Mouse (Mus musculus) right cerebral cortex, postnatal 36 days (tissue): Measurements from ENCODE around the gene Elmsan1.
"Not testable (repeated sequence)": the region's sequence is repeated elsewhere in the genome, so short reads cannot be mapped to it uniquely, and the experiment has no call there.

Experiments used
- DNase-seq, 2 experiments: peaks; one replicate each; pipeline ENCODE4 v3.0.0; 2022; ENCODE audit warnings: low spot score in 2 of 2, mixed read lengths in 1 of 2

The Elmsan1 gene

DNA sequence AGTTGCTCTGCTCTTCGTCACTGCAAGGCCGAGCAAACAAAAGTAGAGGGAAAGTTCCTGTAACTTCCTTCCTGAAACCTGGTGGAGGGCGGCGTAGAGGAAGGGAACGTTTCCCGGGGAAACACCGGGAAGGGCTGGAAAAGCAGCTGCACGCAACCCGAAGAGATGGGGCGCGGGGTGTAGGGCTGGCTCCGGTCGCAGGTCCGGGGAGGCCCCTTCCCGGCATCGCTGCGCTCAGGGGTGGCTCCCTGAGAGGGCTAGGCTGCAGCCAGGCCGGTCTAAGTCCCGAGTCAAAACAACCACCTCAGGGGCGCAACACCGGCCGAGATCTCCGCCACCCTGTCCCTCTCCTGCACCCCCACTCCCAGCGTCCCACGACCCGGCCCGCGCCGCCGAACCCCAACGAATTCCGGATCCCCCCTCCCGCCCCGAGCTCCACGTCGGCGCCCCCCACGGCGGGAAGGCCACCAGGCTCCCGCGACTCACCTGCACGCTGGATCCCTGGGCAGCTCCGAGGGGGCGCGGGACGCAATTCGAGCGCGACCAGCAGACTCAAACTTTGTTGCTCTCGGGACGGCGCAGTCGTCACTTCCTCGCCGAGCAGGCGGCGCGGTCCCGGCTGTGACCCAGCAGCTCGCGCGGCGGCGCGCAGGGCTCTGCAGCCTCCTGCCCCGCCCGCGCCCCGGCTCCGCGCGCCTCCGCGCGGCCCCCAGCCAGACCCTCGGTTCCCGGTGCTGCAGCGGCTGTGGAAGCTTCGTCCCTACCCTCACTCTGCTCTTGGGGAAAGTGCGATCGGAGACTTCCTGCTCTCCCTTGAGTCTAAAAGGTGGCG is at the start of gene Elmsan1:
TSS of gene Elmsan1 (minus strand) at position 593 of the 832 bp plus-strand sequence.
- peak; percentile 38 to 41 for DNase-seq

GRCm38 (mm10) chr12:84267264-84267663 is 48.6 kb upstream of the Elmsan1 start:
- DNase-seq = no peak

DNA sequence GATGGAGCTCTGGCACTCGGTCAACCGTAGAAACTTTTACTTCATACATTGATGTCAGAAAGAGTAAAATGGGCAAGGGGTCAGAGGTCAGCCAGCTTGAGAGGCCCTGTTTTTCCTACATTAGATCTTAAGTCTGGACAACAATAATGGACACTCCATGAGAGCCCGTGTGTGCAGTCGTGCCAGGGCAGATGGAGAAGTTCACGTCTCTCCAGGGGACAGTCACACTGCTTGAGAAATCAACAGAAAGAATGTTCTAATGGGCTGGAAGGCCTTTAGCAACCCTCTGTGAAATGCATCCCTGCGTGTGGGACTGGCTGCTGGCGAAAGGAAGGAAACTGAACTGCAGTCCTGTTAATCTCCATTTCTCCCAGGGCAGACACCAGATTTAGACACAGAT is 41.7 kb upstream of the Elmsan1 start:
- no peak for DNase-seq

- no peak for DNase-seq
These were observed 36.2 kb upstream of the Elmsan1 start for GRCm38 (mm10) chr12:84254886-84255285.

- DNase-seq = no peak
These were observed 34.1 kb upstream of the Elmsan1 start for GRCm38 (mm10) chr12:84252811-84253210.

DNA sequence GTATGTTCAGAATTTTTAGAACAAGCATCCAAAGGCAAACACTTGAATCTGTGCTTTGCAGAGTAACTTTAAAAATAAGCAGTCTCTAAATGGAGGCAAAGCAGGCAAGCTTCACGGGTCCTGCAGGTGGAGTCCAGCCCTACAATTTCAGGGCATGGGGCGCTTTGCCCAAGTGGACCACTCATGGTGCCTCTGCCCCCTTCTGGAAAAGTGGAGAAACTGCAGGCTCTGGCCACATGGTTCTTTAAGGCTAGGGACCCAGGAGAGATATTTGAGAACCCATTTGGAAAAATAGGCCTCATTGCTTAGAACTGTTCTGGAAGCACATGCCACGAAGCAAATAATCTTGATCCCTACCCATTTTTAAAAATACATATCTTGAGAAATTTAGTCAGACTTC is 30.5 kb upstream of the Elmsan1 start:
- DNase-seq = peak; percentile 6 to 11

DNA sequence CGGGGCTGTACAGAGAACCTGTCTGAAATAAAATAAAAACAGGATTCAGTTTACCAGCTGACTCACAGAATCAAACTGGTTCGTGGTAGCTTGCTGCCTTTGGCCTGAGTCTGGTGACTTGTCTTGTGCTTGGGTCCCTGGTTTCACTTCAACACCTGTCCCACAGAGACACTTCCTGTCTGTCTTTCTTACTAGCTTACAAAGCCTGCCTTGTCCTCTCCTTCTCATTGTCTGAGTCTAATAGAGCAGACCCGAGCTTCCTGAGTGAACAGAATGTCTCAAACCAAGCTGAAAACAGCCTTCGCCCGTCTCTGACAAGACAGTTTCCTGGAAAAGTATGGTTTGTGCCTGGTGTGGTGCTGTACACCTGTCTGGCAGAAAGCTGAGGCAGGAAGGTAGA is 27.0 kb upstream of the Elmsan1 start:
- no peak for DNase-seq

DNA sequence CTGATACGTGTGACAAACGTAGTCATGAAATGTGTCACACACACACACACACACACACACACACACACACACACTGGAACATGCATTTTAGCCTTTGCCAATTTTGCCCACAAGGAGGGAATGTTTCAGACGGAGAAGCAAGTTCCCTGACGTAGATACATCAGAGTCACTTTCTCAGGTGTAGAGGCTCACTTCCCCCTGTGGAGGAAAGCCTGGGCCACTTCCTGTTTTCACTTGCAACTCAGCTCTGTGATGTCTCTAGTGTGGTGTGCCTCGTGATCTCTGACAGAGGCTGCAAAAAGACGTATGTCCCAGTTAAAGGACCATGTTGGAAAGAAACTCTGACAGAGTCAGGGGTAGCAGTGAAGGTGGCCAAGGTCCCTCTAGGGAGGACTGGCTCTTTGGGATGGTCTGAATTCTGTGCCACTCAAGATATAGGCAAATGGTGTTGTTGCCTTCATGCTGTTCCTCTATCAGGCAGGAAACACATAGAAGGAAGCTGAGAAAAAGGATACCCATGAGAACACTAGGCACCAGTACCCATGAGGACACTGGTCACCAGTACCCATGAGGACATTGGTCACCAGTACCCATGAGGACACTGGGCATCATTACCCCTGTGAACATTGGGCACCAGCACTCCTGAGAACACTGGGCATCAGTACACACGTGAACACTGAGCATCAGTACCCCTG is 24.5 kb upstream of the Elmsan1 start:
- no peak for DNase-seq

DNA sequence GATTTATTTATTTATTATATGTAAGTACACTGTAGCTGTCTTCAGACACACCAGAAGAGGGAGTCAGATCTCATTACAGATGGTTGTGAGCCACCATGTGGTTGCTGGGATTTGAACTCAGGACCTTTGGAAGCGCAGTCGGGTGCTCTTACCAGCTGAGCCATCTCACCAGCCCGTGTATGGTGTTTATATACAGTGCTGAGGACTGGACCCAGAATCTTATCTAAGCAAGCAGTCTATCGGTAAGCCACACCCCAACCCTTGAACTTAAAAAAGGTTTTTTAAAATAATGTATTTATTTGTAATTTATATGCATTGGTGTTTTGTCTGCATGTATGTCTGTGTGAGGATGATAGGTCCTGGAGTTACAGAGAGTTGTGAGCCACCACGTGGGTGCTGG is 18.4 kb upstream of the Elmsan1 start:
- DNase-seq = not testable (repeated sequence)

DNA sequence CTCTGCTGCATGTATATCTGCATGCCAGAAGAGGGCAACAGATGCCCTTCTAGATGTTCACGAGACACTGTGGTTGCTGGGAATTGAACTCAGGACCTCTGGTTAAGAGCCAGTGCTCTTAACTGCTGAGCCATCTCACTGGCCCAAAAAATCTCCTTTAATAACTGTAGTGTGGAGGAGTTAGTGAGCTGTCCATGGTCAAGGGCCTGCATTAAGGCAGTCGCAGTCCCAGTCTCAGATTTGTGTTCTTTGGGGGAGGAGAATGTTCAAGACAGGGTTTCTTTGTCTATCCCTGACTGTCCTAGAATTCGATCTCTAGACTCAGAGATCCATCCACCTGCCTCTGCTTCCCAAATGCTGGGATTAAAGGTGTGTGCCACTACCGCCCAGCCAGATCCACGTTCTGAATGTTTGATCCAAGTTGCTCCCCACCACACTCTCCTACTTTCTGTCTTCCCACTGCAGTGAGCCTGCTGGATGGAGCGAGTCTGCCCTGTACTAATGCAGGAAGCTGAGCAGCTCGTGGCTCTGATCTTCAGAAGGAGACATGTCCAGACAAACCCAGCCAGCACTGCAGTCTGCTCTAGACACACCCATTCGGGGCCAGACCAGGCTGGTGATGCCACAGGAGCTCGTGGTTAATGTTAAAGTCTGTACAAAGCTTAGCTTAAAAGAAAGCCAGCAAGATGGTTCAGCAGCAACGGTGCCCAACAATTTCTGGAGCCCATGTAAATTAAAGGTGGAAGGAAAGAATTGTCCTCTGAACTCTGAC is 17.5 kb upstream of the Elmsan1 start:
- DNase-seq = no peak

DNA sequence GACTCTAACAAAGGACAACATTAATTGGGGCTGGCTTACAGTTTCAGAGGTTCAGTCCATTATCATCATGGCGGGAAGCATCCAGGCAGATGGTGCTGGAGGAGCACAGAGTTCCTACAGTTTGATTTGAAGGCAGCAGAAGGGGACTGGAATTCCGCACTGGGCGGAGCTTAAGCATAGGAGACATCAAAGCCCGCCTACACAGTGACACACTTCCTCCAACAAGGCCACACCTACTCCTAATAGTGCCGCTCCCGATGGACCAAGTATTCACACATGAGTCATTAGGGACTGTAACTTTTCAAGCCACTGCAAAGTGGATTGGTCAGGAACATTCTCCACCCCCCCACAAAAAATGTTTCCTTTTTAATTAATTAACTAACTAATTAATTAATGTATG is 16.9 kb upstream of the Elmsan1 start:
- DNase-seq = no peak

DNA sequence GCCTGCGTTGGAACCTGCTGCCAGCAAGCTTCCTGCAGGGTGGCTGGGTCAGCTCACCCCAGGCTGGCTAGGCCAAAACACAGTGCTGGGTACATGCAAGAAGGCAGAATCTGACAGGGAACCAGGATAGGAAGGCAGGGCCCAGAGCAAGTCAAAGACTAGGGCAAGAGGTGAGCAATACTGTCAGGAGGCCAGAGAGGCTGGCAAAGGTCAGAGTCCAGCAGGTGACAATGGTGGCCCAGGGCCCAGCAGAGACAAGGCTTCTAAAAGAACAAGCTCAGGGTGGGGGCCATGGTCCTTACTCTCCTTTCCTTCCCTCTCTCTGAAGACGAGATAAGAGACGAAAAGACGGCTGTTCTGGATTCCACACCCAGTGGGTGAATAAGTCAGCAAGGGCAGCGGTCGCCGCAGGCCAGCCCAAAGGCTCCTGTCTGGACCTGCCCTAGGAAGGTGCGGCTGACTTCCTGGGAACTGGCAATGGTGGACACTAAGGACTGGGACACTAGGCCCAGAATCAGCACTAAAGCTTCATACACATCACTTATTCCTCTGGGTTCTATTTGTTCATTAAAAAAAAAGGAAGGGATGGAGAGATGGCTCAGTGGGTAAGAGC is 14.9 kb upstream of the Elmsan1 start:
- no peak for DNase-seq

- DNase-seq = no peak
These were observed 7.6 kb upstream of the Elmsan1 start for GRCm38 (mm10) chr12:84226117-84226840.

DNA sequence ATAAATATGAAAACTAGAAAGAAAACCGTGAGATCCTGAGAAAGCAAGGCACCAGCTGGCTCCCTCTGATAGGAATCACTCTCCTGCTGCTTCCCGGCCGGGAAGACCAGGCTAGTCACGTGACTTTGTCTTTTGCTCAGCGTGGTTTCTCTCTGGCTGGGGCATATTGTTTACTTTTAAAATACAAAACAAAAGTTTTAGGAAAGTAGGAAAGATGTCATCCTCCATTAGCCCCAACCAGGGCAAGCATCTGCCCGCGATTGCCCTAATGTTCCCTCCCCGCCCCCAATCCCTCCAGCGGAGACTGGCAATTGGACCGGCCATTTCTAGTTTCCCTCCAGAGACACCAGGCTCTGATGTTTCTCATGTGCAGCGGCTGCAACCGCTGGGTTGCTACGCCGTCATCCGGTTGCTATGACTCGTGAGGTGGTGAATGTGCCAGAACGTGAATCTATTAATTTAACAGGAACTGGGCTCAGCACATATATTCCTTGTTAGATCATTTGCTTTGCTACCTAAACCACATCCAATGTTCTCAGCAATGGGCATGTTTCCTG is 3.8 kb upstream of the Elmsan1 start:
- no peak for DNase-seq

DNA sequence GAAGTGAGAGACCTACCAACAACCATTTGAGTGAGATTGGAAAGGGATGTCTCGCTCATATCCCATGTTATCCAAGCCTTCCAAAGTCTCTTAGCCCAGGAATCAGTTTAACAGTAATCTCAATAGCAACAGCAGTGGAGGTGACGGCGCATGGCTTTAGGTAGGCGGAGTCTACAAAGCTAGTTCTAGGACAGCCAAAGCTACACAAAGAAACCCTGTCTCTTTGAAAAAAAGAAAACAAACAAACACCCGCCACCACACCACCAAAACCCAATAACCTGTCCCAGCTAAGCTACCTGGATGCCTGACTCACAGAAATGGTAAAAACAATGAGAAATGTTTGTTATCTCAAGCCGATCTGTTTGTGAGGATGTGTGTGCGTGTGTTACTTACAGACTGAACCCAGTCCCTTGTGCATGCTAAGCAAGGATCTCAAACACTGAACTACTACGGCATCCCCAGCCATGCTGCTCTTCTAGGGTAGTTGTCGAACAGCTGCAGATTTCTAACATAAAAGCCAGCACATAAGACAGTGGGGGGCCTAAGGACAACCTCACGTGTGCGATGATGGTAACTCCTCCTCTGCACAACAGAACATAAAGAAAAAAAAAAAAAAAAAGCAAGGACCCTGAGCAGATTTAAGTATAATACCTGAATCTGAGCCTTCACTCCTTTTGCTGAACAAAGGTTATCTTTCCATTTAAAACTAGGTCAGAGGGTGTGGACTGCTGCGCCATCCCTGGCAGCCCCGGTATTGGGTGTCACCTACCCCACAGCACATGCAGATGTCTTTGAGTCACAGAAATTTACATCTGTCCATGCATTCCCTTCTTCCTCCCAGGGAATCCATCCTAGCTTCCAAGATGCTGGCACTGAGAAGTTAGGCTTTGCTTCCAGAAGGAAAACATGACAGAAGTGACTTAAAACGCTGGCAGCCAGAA is 2.5 kb upstream of the Elmsan1 start:
- DNase-seq = no peak

- DNase-seq = no peak
These were observed 1.8 kb upstream of the Elmsan1 start for GRCm38 (mm10) chr12:84220515-84220914.

GRCm38 (mm10) chr12:84219121-84219561 is 460 bp upstream of the Elmsan1 start:
- DNase-seq = peak in 1 of 2 experiments; percentile 47

DNA sequence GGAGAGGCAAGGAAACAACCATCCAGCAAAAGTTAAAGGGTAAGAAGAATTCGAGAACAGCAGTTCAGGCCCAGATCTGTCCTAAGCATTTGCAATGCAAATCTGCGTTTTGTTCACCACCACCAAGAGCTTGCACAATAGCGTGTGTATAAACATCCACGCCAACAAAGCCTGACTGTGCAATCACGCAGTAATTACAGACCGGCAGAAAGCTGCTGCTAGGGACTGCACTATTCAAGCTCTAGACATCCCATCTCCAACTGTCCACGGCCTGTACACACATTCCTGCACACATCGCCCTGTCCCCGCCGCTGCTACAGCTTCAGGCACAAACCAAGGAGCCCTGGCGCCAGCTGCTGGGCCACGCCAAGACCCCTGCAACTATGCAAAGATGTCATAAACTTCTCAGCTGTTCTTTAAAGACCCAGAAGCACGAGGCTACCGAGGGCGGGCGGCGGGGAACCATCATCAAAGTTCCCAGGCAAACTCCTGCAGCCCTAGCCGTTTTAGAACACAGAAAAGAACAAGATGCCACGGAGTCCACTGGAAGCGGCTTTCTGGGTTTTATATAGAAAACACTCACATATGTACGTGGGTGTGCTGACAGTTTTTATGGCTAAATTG is 1.1 kb downstream of the Elmsan1 start:
- DNase-seq = peak; percentile 38 to 60

- no peak for DNase-seq
These were observed 1.6 kb downstream of the Elmsan1 start for GRCm38 (mm10) chr12:84217111-84217507.
